Mouse (Mus musculus): Measurements from ENCODE around the gene Speer4f1. TPM values are rescaled to one million over a fixed set of nuclear protein-coding genes. Genes with fewer than 3 reads are reported as not detected.
"Not testable (repeated sequence)": the region's sequence is repeated elsewhere in the genome, so short reads cannot be mapped to it uniquely, and the experiment has no call there.

The Speer4f1 gene
- total RNA-seq (2021), result not detected
- long read RNA-seq, experiment 1, result 0 reads
- long read RNA-seq, experiment 2, result 0 reads

DNA sequence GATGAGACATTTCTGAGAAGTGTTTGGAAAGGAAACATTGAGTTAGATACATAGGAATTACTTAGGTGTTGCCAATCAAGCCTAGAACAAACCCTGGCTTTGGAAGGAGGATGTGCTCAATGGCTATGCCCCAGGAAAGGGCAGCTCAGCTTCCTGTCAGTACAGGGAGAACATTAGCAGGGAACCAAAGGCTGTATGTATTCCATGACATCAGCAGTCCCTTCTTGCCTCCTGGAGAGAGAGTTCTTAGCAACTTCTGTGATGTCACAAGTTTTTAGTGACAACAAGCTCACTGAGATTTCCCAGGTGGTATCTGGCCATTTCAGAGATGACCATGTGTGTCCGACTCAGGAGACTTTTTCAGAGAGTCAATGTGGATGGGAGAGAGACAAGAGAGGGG is at the start of gene Speer4f1:
Gene Speer4f1 (plus strand): TSS at position 301 of the 400 bp plus-strand sequence.
- DNase-seq; intact Hi-C loops (cut with DNase I; ENCODE audit: low total_unique reads): not testable (repeated sequence)

DNA sequence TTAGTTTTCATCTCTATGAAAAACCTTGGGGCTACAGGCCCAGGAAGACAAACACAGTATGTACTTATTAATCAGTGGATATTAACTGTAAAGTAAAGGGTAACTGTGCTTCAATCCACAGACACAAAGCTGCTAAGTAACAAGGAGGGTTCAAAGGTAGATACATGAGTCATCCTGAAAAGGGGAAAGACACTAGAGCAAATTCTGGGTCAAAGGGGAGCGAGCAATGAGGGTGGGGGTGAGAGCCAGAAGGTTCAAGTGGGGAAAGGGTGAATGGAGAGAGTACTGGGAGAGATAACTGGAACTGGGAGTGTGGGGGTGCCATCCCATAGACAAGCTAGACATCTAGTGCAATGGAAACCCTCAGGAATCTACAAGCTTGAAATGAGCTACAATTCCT is 49.0 kb upstream of the Speer4f1 start:
- no peak for DNase-seq
- intact Hi-C loops (cut with DNase I; ENCODE audit: low total_unique reads), result no loop called here

DNA sequence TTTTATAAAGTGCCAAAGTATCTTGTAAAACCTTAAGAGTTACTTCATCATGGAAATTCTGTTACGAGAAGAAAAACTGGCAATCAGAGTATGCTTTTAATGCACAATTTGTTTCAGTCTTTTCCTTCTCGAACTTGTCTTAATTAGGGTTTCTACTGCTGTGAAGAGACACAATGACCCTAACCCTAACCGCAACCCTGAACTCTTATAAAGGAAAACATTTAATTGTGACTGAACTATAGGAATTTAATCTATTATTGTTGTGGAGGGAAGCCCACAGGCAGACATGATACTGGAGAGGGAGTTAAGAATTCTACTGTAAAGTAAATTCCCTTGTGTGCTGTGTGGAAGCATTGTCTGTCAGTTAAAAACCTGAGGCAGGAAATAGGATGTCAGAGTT is 41.2 kb upstream of the Speer4f1 start:
- no peak for DNase-seq
- intact Hi-C loops (cut with DNase I; ENCODE audit: low total_unique reads), result no loop called here

DNA sequence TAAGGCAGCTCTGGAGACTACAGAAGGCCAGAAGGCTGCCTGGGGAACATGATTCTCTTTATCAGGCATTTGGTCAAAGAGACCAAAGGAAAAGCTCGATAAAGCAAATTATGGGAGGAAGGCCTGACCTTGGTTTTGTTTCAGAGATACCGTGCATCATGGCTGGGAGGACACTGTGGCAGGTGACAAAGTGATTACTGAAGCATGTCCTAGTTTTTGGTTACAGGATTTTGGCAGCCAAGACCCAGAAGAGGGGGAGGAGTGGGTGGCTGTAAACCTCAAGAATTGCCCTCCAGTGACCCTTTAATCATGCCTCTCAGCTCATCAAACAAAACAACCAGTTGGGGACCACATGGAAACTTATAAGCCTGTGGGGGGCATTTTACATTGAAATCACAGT is 39.7 kb upstream of the Speer4f1 start:
- DNase-seq, result peak; percentile 15
- intact Hi-C loops (cut with DNase I; ENCODE audit: low total_unique reads), result no loop called here

DNA sequence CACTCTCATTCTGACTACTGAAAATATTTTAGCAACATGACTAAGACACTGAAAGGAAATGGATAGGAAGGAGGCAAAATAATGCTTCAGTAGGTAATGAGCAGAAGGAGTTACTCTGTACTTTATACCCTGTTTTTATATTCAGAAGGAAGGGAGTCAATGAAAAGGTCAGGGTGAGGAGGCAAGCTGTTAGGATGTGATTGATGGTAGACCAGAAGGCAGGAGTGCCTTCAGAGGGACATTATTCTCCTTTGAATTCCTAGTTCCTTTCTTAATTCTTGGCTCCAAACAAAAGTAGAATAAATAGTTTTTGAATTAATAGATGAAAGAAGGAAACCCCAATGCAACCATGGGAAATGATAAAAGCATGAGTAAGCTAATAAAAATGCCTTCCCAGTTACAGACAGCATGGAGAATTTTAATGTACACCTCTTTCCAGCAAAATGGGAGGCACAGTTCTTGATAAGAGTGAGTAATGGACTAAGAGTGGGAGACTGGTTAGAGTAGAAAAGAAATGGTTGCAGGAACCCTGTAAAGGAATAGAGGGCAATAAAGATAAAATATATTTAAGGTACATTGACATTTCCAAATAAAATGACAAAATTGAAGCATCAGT is 36.3 kb upstream of the Speer4f1 start:
- no peak for DNase-seq
- intact Hi-C loops (cut with DNase I; ENCODE audit: low total_unique reads), result no loop called here

DNA sequence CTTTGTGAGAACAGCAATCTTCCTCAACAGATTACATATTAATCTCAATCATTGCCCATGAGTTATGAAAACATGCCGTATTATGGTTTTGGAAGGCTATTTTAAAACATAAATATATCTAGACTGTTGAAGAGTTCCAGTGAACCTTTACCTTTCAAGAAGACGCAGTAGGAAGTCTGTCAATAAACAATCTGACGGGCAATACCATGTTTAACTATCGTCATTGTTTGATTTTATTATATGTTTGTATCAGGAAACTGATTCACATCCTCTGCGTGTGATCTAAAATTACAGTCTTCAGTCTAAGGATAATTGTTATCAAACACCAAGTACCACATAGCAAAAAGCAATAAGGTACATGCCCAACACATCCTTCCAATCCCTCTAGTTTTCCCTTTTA is 21.8 kb upstream of the Speer4f1 start:
- intact Hi-C loops (cut with DNase I; ENCODE audit: low total_unique reads), result no loop called here
- no peak for DNase-seq

DNA sequence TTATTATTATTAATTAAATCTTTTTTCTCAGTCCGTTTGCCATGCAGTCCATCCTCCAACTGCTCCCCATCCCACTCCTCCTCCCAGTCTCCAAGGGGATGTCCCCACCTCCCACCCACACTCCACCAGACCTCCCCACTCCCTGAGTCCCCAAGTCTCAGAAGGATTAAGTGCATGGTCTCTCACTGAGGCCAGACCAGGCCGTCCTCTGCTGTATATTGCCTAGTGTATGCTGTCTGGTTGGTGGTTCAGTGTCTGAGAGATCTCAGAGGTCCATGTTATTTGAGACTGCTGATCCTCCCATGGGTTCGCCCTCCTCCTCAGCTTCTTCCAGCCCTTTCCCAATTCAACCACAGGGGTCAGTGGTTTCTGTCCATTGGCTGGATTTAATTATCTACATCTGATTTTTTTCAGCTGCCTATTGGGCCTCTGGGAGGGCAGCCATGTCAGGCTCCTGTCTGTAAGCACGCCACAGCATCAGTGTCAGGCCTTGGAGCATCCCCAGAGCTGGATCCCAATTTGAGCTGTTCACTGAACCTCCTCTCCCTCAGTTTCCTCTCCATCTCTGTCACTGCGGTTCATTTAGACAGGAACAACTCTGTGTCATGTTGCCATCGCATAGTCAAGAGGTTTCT is 20.8 kb upstream of the Speer4f1 start:
- intact Hi-C loops (cut with DNase I; ENCODE audit: low total_unique reads), result no loop called here
- DNase-seq, result no peak

DNA sequence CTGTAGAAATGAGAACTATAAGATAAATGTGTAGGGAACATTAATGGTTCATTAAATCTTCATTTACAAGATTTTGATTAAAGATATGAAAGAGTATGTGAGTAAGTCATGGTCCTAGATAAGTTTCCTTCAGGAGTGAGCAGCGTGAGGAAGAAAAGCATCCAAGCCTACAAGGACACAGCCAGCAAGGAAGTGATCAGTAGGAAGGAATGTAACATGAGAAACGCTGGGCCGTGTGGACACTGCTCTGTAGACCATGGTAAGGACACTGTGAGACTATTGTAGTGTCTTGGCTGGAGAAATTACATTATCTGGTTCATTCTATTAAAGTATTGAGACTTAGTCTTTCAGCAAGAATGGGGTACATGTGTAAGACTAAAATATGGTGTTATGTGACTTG is 19.2 kb upstream of the Speer4f1 start:
- intact Hi-C loops (cut with DNase I; ENCODE audit: low total_unique reads), result no loop called here
- DNase-seq, result no peak

DNA sequence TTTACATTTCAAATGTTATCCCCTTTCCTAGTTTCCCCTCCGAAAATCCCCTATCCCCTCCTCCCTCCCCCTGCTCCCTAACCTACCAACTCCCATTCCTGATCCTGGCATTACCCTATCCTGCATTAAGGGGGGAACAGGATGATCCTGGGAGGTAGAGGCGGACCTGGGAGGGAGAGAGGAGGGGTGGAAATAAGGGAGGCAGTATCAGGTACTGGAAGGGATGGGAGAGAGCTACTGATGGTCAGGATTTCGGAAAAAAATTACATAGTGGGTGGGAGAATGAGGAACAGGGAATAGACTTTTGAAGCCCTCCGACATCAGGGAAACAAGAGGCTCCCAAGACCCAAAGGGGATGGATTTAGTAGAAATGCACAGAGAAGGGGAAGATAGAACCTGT is 7.8 kb upstream of the Speer4f1 start:
- DNase-seq; intact Hi-C loops (cut with DNase I; ENCODE audit: low total_unique reads): not testable (repeated sequence)

DNA sequence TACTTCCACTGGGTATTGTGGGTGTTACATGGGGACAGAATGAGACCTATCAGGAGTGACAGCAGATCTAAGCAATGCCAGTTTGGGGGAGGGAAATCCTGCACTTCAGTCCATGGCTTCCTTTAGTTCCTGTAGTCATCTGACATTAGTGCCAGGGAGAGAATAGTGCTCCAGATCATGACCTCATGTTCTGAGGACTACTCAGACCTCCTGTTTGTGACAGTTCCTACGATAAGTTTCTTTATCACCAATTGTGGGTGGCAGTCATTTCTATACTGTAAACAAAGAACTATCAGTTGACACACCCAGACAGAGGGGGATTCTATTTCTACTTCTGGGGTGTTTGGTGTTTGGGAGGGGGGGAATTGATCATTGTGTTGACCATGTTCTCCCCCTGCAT is 578 bp downstream of the Speer4f1 start:
- intact Hi-C loops (cut with DNase I; ENCODE audit: low total_unique reads), result no loop called here
- no peak for DNase-seq

DNA sequence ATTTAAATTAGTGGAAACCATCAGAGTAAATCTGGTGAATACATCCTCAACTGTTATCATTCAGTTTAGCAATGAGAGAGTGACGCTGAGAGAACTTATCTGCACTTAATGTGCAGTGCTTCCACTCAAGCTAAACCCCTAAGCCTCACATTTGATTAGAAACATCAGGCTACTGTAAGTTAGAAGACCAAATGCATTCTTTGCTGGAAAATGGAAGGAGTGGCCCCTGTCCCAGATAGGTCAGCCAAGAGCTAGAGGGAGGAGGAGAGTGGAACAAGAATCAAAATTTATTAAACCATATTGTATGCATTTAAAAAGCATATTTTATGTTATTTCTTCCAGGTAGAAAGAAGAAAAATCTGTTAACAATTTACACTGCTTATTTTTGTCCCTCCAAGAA is 14.0 kb downstream of the Speer4f1 start:
- intact Hi-C loops (cut with DNase I; ENCODE audit: low total_unique reads), result no loop called here
- DNase-seq, result no peak

DNA sequence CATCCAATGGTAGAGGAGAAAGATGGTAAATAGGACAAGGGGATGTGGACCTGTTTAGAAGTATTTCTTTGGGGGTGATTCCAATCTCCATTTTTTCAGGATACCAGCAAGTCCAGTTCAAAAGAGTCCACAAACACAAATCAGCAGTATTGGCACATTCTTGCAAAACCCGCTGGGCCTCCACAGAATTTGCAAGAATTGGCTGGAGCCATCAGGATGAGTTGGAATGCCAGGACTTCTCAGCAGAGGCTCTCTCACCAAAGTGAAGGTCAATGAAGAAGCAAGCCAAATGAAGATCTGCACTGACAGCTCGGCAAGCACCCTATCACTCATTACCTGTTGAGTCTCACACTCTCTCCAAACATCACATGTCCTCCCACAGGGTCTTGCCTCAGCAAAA is 19.7 kb downstream of the Speer4f1 start:
- DNase-seq, result no peak
- intact Hi-C loops (cut with DNase I; ENCODE audit: low total_unique reads), result no loop called here

DNA sequence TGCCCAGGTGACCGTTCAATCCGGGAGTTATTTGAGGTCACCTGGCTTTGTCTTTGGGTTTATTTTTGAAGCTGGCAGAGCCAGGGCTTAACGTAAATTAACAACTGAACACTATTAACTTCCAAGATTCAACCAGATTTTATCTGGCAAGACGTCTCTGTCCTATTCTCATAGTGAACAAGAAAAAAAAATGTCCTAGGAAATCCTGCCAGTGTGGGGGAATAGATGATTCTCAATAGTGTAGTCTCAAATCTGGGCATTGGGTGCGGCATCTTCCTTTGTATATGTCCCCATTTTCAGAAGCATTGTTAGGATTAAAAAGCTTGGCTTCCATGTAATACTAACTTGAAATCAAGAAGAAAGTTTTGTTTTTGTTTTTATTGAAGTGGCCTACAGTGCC is 20.8 kb downstream of the Speer4f1 start:
- DNase-seq, result no peak
- intact Hi-C loops (cut with DNase I; ENCODE audit: low total_unique reads), result no loop called here

DNA sequence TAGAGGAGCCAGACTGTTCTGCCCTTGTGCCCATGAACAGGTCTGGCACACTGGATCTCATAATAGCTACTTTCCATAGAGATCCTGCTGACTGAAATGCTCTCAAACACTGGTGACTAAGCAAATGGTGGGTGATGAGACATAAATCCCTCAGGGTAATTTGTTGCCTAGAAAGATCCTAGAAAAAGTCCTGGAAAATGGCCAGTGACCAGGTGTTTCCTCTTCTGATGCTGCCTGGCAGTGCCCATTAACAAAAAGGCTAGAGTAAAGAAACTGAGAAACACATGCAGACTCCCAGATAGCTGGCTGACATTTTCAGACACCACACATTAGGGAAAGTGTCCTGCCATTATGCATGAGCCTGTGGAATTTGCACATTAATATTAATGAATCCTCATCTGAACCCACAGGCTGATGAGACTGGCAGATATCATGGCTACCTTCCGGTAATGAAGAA is 24.0 kb downstream of the Speer4f1 start:
- no peak for DNase-seq
- intact Hi-C loops (cut with DNase I; ENCODE audit: low total_unique reads), result no loop called here

DNA sequence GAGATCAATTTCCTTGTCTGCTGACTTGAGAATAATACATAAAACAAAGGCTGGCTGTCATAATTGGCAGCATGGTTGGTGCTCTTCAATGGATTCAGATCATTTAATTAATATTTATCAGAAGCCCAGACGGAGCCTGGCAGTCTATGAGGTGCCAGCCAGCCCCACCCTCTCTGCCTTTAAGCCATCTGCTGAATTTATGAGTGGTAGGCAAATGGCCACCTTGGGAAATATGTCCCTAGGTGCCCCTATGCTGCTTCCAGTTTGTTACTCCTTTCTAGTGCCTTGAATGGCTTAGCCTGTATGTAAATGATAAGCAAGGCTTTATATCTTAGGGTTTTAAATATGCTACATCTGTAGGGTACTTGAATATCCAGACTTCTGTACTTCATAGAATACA is 25.0 kb downstream of the Speer4f1 start:
- no peak for DNase-seq
- intact Hi-C loops (cut with DNase I; ENCODE audit: low total_unique reads), result no loop called here

DNA sequence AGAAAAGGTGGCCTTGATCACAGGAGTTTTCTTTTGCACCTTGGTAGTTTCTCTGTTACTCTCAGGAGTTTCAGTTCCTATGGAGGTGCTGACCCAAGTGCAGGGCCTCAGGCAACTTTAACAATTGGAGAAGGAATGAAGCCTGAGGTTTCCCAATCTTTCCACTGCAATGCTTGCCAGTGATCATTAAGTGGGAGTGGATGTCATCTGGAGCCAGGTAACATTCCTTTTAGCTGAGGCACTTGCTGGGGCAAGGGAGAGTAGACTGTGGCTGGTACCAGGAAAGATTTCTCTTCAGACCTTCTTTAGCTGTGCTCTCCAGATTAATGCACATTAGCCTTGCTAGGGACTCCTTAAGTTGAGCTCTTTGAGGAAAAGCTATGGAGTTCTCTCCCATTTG is 29.6 kb downstream of the Speer4f1 start:
- DNase-seq, result no peak
- intact Hi-C loops (cut with DNase I; ENCODE audit: low total_unique reads), result no loop called here

DNA sequence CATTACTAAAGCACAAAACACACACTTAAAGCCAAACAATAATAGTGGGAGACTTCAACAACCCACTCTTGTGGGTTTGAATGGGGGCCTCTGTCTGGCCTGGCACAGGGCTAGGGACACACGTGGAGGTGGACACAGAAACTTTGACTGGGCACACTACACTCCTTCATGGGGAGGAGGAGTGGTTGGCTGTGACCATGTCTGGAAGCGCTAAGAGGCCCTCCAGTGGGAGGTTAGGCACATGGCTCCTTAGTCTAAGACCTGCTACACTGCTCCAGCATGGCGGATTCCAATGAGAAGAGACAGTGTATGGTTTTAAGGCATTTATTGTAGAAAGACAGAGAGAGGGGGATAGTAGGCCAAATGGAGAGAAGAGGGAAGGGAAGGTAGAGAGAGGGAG is 32.1 kb downstream of the Speer4f1 start:
- intact Hi-C loops (cut with DNase I; ENCODE audit: low total_unique reads), result no loop called here
- no peak for DNase-seq

Other genes starting within 250 kb of the Speer4f1 start
- not detected for gene Speer4f2, start 102.9 kb upstream of the Speer4f1 start, total RNA-seq (2021)
- gene Sema3c, start 98.2 kb downstream of the Speer4f1 start, total RNA-seq (2021), result 10 to 100 TPM; 63.4 to 96.1 TPM